Mouse (Mus musculus): ENCODE measurements at regions not wholly inside any gene's neighbourhood (a gene's known extent, or its start where the extent isn't known, plus 50 kb on each side); places are given as distances from the start of the nearest gene placed in this dataset.

- peaks cover 9% of the 10 kb centered on the region for H3K27me3 ChIP-seq (ENCODE audit: control insufficient read depth, insufficient read depth, insufficient read length)
- H3K36me3 ChIP-seq (ENCODE audit: control insufficient read depth, insufficient read depth), result no peaks in the 10 kb centered on the region
- H3K79me3 ChIP-seq (ENCODE audit: low read depth), result no peaks in the 10 kb centered on the region
- no peaks in the 10 kb centered on the region for H3K79me2 ChIP-seq (ENCODE audit: control insufficient read depth, insufficient read depth)
- H3ac ChIP-seq (ENCODE audit: control insufficient read depth, insufficient read length, low read depth), result no peak overlapping the region
- TF ChIP-seq MAX (IDR thresholded peaks at IDR 0.05), result no peak
- TF ChIP-seq MYOD1 (IDR thresholded peaks at IDR 0.05; ENCODE audit: control insufficient read depth, insufficient read length, low read depth), result no peak
- TF ChIP-seq USF1 (IDR thresholded peaks at IDR 0.05; ENCODE audit: low read depth), result no peak
- H3K4me3 ChIP-seq (ENCODE audit: insufficient read depth, poor library complexity, severe bottlenecking), result no peak overlapping the region
Measured at GRCm38 (mm10) chr8:12213774-12214173, 64.8 kb upstream of the A230072I06Rik start.

- no peak overlapping the region for H3K4me3 ChIP-seq (ENCODE audit: insufficient read depth, poor library complexity, severe bottlenecking)
- H3K79me3 ChIP-seq (ENCODE audit: low read depth), result no peaks in the 10 kb centered on the region
- H3K79me2 ChIP-seq (ENCODE audit: control insufficient read depth, insufficient read depth), result no peaks in the 10 kb centered on the region
- no peaks in the 10 kb centered on the region for H3K36me3 ChIP-seq (ENCODE audit: control insufficient read depth, insufficient read depth)
- TF ChIP-seq MYOD1 (IDR thresholded peaks at IDR 0.05; ENCODE audit: control insufficient read depth, insufficient read length, low read depth) (no peak), CEBPB (IDR thresholded peaks at IDR 0.05; ENCODE audit: low read depth) (no peak), CTCF (IDR thresholded peaks at IDR 0.05; ENCODE audit: control insufficient read depth, insufficient read depth, insufficient read length) (no peak), MAX (IDR thresholded peaks at IDR 0.05) (no peak), MYOG (IDR thresholded peaks at IDR 0.05; ENCODE audit: control insufficient read depth, extremely low read depth, insufficient read length) (no peak), USF1 (IDR thresholded peaks at IDR 0.05; ENCODE audit: low read depth) (no peak), FOSL1 (IDR thresholded peaks at IDR 0.05; ENCODE audit: insufficient read depth, low read length, poor library complexity, severe bottlenecking) (no peak)
- no peak overlapping the region for H3ac ChIP-seq (ENCODE audit: control insufficient read depth, insufficient read length, low read depth)
- peaks cover 9% of the 10 kb centered on the region for H3K27me3 ChIP-seq (ENCODE audit: control insufficient read depth, insufficient read depth, insufficient read length)
Measured at GRCm38 (mm10) chr8:12214205-12215019, 64.2 kb upstream of the A230072I06Rik start.

GRCm38 (mm10) chr8:12221506-12221905 is 57.1 kb upstream of the A230072I06Rik start:
- H3K36me3 ChIP-seq (ENCODE audit: control insufficient read depth, insufficient read depth), result no peaks in the 10 kb centered on the region
- no peak overlapping the region for H3ac ChIP-seq (ENCODE audit: control insufficient read depth, insufficient read length, low read depth)
- no peaks in the 10 kb centered on the region for H3K79me2 ChIP-seq (ENCODE audit: control insufficient read depth, insufficient read depth)
- peaks cover 7% of the 10 kb centered on the region for H3K27me3 ChIP-seq (ENCODE audit: control insufficient read depth, insufficient read depth, insufficient read length)
- no peaks in the 10 kb centered on the region for H3K79me3 ChIP-seq (ENCODE audit: low read depth)
- no peak for TF ChIP-seq USF1 (IDR thresholded peaks at IDR 0.05; ENCODE audit: low read depth)
- TF ChIP-seq FOSL1 (IDR thresholded peaks at IDR 0.05; ENCODE audit: insufficient read depth, low read length, poor library complexity, severe bottlenecking), result no peak
- TF ChIP-seq CEBPB (IDR thresholded peaks at IDR 0.05; ENCODE audit: low read depth), result no peak
- TF ChIP-seq MAX (IDR thresholded peaks at IDR 0.05), result no peak
- TF ChIP-seq CTCF (IDR thresholded peaks at IDR 0.05; ENCODE audit: control insufficient read depth, insufficient read depth, insufficient read length), result no peak
- no peak for TF ChIP-seq MYOD1 (IDR thresholded peaks at IDR 0.05; ENCODE audit: control insufficient read depth, insufficient read length, low read depth)
- no peak for TF ChIP-seq MYOG (IDR thresholded peaks at IDR 0.05; ENCODE audit: control insufficient read depth, extremely low read depth, insufficient read length)
- H3K4me3 ChIP-seq (ENCODE audit: insufficient read depth, poor library complexity, severe bottlenecking), result no peak overlapping the region

GRCm38 (mm10) chr8:12223376-12223775 is 55.2 kb upstream of the A230072I06Rik start:
- Histone ChIP-seq H3K79me2 (ENCODE audit: control insufficient read depth, insufficient read depth) (no peaks in the 10 kb centered on the region), H3K4me3 (ENCODE audit: insufficient read depth, poor library complexity, severe bottlenecking) (no peak overlapping the region), H3K27me3 (ENCODE audit: control insufficient read depth, insufficient read depth, insufficient read length) (peaks cover 5% of the 10 kb centered on the region), H3K79me3 (ENCODE audit: low read depth) (no peaks in the 10 kb centered on the region), H3ac (ENCODE audit: control insufficient read depth, insufficient read length, low read depth) (no peak overlapping the region), H3K36me3 (ENCODE audit: control insufficient read depth, insufficient read depth) (no peaks in the 10 kb centered on the region)
- TF ChIP-seq FOSL1 (IDR thresholded peaks at IDR 0.05; ENCODE audit: insufficient read depth, low read length, poor library complexity, severe bottlenecking), result no peak
- no peak for TF ChIP-seq USF1 (IDR thresholded peaks at IDR 0.05; ENCODE audit: low read depth)
- TF ChIP-seq CTCF (IDR thresholded peaks at IDR 0.05; ENCODE audit: control insufficient read depth, insufficient read depth, insufficient read length), result no peak
- TF ChIP-seq MYOG (IDR thresholded peaks at IDR 0.05; ENCODE audit: control insufficient read depth, extremely low read depth, insufficient read length), result no peak
- TF ChIP-seq MAX (IDR thresholded peaks at IDR 0.05), result no peak
- no peak for TF ChIP-seq MYOD1 (IDR thresholded peaks at IDR 0.05; ENCODE audit: control insufficient read depth, insufficient read length, low read depth)
- no peak for TF ChIP-seq CEBPB (IDR thresholded peaks at IDR 0.05; ENCODE audit: low read depth)
